Mouse (Mus musculus) ES-E14 (cell line): ENCODE data around the gene Ptprk.

ENCODE experiments used
- CHD2 ChIP-seq: IDR thresholded peaks from 2 replicates; pipeline ENCODE4 v1.6.1; 2014; ENCODE audit warnings: mild to moderate bottlenecking, low read depth, low read length, inconsistent platforms
- HCFC1 ChIP-seq: IDR thresholded peaks from 2 replicates; pipeline ENCODE4 v1.6.1; 2012; ENCODE audit warnings: low read length, inconsistent platforms, borderline replicate concordance; ENCODE audit not compliant: insufficient read depth
- MAFK ChIP-seq: IDR thresholded peaks from 2 replicates; pipeline ENCODE4 v1.6.1; 2014; ENCODE audit warnings: mild to moderate bottlenecking, low read depth, low read length, inconsistent platforms; ENCODE audit not compliant: insufficient read depth

GRCm38 (mm10) chr10:28263546-28263945, 188.9 kb downstream of the Ptprk start:
- TF ChIP-seq MAFK (no peak), CHD2 (no peak), HCFC1 (no peak)
